Mouse (Mus musculus) gastrocnemius, adult 8-10 months (tissue): ENCODE data around the gene Psmb3. TPM values are rescaled to one million over a fixed set of nuclear protein-coding genes. Genes with fewer than 3 reads are reported as not detected.
A peak's percentile ranks its signal among the peaks of the same experiment; 100 is the strongest.
"Not testable (repeated sequence)": the region's sequence is repeated elsewhere in the genome, so short reads cannot be mapped to it uniquely, and the experiment has no call there.

Experiments
- DNase-seq, 2 experiments: peaks; one replicate each; pipeline ENCODE4 v3.0.0; 2022; ENCODE audit warnings: low spot score in 2 of 2
- total RNA-seq, 4 experiments: library from RNA; stranded (reverse); gene quantifications; 2 replicates each; pipeline ENCODE4 v1.2.4; 2022

Gene Psmb3
- total RNA-seq, 4 experiments from 2014 or later: 164 to 175 (median 171) TPM

DNA sequence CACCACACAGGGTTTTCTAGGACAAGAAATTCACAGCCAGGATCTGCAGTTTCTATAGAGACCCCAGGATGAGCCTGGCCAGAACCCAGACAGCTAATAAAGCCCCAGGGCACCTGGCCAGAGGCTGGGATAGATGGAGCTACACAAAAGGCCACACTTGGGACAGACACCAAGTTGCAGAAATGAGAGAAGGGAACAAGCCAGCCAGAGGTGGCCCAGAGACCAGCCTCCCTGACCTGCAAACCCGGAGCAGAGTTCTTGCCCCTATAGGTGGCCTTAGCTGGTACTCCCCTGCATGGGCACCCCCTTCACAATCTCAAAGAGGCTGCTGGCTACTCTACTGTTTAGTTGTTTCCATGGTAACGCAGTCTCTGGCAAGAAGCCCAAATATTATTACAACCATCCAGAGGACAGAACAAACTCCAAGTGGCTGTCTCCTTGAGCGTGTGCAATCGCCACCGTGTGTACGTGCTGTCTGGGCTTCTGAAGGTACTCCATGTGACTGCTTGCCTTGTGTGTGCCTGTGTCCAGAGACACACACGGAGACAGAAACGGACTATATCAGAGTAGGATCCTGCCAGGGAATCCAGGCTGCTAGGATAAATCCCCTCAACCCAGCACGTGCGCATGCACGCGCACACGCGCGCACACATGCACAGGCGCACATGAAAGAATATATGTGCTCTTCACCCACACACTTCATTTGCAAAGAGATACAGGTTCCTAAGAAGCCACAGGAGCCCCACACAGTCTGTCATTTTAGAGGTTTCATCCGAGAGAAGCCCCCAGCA lies 8.1 kb upstream of the Psmb3 start:
- DNase-seq: no peak

DNA sequence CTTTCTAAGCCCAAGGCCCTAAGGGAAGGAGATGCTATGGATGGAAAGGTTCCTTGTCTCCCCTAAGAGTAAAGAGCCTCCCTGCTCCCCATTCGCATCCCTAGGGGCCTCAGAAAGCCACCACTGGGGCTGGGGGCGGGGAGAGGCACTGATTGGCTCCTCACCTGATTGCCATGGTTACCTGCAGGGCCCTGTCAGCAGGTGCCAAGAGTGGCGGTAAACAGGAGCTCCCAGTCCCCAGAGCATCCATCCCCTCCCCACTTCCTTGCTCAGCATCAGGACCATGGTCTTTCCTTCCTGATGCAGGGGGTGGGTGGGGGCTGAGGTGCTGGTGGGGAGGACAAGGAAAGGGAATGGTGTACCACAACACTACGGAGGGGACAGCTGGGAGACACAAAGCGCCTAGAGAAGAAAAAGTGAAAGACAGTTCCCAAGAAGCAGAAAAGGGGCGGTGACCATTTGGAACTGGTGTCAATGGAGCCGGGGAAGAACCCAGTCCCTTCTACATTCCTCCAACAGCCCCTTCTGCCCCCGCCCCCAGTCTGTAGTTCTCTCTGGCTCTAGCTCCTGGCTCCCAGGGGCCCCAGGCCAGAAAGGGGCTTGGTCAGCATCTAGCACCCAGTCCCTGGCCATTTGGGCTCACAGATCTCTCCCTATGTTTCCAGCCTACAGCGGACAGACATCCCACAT lies 7.3 kb upstream of the Psmb3 start:
- DNase-seq: no peak

DNA sequence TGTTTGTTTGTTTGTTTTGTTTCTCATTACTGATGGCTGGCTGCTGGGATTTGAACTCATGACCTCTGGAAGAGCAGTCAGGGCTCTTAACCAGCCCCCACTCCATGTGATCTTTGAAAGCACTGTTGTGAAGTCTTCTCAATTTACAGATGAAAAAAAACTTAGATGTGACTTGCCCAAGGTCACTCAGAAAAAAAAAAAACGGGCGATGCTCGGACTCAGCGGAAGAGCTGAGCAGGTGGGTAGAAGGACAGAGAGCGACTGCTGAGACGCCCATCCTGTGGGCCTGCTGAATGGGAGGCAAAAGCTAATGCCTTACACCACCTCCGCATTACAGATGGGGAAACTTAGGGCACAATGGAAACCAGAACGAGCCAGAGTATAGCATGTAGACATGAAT lies 6.5 kb upstream of the Psmb3 start:
- DNase-seq: no peak

DNA sequence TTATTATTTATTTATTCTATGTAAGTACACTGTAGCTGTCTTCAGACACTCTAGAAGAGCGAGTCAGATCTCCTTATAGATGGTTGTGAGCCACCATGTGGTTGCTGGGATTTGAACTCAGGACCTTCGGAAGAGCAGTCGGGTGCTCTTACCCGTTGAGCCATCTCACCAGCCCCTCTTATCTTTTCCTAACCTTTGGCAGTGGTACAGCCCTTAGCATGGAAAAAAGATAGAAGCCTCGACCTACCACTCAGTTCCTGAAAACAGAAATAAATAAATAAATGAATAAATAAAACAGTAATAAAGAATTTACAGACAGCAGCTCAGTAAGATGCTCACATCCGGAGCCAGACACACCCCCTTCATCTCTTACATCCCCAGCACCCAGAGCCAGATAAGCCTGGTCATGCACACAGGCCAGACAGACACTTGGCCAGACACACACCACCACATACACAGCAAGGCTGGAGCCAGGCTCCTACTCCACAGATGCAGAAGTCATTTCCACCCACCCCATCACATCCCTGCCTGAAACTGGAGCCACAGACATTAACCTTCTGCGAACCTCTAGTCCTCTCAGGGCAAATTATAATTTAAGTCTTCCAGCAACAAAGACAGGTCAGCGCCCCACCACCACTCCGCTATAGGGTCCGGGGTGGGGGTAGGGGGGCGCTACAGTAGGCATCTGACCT lies 5.9 kb upstream of the Psmb3 start:
- DNase-seq: no peak

DNA sequence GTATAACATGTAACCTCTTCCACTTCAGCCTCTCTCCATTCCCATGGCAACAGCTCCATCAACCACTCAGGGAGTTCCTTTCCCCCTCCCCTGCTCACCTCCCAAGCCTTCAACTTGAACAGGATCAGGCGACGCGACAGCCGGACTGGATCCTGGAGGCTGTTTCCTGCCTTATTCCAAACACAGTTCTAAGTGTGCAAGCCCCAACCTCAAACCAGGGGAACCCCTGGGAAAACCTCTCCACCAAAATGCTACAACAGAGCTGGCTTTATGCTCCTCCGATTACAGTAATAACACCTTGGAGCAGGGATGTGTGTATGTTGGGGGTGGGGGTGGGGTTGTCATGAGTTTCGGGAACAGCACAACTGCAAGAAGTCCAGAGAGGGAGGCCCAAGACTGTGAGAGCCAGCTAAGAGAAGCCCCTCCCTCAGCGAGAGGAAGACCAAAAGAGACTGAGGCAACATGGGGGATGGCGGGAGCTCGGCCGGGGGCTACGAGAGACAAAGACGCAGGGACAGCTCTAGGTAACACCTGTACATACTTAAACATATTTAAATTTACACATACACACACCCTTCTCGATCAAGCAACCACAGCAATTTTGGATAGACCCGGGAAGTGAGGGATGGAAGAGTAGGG lies 5.2 kb upstream of the Psmb3 start:
- no peak for DNase-seq

DNA sequence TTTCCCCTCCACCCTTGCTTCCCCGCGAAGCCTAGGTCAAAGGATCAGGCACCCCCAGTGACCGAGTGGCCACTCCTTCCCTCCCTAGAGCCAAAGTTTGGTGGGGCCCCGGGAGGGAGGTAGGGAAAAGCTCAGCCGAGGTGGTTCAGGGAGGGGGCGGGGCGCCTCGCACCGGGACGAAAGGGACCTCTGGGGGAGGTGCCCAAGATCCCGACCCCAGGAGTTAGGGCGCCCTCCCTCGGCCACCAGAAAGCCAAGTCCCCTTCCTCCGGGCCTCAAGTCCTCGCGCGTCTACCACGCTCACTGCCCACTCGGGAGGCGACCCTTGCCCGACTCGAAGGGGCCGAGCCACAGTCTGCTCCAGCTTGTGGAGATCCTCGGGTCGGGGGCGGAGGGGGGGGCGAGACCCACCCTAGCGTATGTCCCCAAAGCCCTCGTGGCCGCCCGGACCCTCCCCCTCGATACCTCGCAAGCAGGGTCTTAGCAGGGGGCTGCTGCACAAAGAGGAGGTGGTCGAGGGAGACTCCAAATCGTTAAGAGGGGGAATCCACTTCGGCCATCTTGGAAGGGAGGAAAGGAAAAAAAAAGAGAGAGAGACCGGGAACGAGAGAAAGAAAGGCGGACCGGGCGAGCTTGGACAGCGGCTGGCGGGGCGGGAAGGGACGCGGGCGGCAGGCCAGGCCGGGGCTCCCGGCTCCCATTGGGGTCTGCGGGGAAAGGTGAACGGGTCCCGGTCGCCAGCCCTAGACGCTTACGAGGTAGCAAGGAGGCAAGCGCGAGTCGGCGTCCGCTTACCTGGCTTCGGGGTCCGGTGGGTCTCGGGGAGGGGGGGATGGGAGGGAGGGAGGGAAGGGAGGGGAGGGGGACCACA lies 4.2 kb upstream of the Psmb3 start:
- DNase-seq: peak; percentile 48 to 58

DNA sequence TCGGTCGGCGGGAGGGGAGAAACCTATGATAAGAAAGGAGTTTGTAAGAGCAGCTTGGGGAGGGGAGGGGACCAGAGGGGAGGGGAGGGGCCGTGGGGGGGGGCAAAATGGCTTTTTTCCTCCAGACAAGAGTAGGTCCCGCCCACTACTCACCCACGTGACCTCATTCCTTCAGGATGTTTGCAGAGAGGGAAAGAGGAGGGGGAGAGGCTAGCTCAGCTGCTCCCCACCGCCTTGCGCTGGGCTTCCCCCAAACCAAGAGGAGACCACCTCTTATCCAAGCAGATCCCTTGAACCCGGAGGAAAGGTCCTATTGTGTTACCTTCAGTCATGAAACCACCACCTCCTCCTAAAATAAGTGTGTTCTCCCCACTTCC lies 3.6 kb upstream of the Psmb3 start:
- DNase-seq: peak; percentile 72 to 73

DNA sequence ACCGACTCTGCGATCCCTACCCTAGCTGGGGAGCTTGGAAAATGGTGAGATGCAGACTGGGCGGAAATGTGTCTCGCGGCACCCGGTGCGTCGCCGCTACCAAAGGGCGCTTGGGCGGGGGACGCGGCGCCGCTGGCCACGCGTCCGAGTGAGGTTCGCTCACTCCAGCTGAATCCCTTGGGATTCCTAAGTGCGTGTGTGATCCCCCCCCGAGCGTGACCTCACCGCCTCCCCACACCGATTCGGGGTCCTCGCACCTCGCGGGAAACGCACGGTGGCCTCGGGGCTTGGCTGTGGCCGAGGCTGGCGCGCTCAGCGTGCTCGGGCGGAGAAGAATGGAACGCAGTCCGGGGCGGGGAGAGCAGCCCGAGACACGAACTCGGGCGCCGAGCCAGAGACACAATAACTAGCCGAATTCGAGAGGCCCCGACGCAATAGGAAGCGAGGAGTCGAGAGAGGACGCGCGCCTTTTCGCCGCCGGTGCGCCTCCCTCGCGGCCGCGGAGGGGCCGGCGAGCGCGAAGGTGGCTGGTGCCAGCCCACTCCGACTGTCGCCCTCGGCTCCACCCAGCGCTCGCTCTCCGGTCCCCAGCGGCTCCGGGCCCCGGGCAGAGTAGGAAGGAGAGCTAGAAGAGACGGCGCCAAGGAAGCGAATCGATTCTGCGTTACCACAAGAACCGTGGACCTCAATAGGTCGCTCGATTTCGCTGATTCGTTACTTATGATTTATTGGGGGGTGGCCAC lies 3.0 kb upstream of the Psmb3 start, which contains the start of gene Pcgf2:
TSS of gene Pcgf2 (minus strand) at position 495 of the 743 bp plus-strand sequence.
- peak; percentile 60 to 76 for DNase-seq

DNA sequence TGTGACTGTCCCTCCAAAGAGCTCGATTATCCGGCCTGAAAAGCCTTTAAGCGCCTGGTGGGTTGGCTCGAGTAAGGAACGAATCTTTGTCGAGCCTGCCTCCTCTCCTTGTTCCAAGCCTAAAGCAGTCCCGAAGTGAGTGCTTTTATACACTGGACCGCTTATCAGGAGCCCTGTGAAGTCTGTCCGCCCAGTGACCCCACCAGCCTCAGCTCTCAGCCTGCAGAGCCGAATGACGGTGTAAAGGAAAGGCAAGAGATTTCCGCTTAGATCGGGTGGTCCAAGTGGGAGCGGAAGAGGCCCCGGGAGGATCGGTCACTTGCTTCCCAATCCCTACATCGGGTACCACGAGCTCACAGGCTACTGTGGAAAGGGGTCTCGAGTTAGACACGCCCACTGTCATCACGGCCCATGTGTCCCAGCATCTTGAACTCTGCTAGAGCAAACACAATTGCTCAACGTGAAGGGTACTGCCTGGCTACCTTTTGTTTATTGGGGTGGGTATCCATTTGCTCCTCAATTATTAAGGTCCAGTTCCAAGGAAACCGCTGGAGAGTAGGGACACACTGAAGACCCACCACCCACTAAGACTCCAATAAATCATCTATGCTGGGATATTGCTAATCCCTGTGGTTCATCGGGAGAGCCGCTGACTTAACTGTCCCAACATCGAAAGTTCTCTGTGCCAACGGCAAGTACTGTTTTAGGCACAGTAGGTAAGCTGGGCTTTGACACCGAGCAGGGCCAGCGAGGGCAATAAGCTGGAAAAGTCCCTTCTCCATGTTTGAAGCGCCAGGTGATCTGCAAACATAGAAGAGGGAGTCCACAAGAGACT lies 2.2 kb upstream of the Psmb3 start:
- DNase-seq: no peak

DNA sequence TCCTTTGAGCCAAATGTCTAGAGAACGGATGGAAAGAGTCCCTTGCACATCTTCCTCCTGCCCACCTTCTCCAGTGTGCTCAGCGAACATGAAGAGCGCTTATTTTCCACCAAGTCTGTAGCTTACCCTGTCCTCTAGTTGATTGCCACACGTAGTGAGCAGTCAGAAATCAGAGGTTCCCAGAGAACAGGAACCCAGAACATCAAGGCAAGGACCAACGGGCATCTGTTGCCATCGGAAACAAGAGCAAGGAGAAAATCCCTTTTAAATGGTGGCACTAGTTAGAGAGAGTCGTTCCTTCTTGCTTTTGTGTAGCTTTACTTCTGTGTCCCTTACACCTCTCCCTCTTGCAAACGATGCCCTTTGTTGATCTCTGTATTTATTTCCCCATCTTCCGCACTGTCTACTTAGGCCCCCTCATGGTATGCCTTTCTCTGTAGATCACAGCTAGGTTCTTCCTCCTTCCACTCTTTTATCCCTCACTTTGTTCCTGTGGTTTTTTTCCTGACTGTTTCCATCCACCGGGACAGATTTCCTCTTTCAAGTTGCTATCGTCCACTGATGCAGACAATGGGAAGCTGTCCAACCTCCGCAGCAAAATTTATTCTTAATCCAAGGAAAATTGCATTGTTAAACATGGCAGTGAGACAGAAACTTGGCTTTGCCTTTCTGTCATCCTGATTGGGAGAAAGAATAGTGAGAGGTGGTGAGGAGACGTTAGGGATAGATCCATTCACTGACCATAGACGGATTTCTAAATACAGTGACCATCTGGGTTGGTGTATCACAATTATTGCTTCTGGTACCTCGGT lies 1.4 kb upstream of the Psmb3 start:
- no peak for DNase-seq

DNA sequence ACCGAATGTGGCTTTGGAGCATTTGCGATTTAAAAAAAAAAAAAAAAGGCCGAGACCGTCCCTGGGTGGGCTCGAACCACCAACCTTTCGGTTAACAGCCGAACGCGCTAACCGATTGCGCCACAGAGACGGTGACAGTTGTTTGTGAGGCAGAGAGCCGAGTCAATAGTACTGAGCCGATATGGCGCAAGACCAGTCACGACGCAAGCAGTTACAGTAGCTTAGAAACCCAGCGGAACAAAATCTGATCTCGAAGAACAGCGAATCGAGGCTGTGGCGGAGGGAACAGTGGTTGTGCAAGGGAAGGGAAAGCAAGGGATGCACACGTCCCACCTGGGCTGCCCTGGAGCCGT lies 830 bp upstream of the Psmb3 start:
- DNase-seq: peak; percentile 81 to 83

DNA sequence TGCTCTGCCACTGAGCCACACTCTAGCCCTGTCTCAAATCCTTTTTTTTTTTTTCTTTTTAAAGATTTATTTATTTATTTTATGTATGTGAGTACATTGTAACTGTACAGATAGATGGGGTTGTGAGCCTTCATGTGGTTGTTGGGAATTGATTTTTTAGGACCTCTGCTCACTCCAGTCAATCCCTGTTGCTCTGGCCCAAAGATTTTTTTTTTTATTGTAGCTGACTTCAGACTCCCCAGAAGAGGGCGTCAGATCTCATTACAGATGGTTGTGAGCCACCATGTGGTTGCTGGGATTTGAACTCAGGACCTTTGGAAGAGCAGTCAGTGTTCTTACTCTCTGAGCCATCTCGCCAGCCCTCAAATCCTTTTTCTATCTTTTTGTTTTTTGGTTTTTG lies 6.9 kb downstream of the Psmb3 start:
- not testable (repeated sequence) for DNase-seq

DNA sequence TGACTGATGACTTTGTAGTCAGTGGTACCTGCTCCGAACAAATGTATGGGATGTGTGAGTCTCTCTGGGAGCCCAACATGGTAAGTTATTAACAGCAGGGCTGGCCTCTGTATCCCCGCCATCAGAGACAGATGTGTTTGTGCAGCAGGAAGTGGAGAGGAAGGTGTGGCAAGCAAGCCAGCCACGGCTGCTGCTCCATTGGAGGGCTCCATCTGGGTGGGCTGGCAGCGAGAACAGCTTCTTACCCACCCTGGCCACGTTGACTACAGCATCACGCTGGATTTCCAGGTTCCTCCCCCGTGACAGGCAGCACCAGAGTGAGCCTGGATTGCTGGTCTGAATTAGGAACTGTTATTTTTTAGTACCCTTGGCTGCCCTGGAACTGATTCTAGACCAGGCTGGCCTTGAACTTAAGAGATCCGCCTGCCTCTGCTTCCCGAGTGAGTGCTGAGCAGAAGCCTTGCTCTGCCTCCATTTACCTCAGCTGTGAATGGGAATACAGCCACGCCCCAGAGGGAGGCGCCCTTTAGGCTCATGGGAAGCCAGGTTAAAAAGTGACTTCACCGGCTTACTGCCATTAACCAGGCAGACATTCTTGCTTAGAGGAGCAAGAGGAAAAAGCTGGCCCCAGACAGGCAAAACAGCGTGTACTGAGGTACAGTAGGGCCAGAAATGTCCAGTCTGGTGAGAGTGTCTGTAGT lies 8.2 kb downstream of the Psmb3 start:
- no peak for DNase-seq

DNA sequence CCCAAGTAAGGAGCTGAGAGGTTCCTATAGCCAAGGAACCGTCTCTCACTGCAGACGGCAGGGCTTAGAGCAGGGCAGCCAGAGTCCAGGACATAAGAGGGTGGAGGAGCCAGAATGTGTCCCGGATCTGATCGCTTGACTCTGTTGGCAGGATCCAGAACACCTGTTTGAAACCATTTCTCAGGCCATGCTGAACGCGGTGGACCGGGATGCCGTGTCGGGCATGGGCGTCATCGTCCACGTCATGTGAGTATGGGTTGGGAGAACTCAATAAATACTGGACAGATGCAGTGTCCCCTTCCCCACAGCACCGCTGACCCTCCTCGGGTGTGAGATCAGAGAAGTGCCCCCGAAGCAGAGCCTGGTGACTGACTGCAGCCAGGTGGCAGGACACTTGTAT lies 9.1 kb downstream of the Psmb3 start:
- DNase-seq: peak; percentile 53

DNA sequence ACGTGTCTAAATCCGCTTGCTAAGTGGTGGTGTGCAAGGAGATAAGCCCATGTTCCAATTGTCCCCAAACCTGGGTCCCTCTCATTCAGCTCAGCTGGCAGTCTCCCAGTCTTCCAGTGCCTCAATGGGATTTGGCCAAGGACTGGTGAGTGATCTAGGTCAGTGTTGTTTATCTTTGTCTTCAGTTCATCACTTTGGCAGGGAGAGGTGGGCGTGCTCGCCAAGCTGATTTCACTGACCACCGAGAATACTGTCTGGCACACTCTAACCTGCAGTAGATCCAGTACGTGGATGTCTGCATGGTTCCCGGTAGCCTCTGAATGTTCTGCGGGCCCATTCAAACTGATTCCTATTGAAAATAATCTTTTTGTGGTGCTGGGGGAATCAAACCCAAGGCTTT lies 10.7 kb downstream of the Psmb3 start:
- peak; percentile 63 to 74 for DNase-seq

DNA sequence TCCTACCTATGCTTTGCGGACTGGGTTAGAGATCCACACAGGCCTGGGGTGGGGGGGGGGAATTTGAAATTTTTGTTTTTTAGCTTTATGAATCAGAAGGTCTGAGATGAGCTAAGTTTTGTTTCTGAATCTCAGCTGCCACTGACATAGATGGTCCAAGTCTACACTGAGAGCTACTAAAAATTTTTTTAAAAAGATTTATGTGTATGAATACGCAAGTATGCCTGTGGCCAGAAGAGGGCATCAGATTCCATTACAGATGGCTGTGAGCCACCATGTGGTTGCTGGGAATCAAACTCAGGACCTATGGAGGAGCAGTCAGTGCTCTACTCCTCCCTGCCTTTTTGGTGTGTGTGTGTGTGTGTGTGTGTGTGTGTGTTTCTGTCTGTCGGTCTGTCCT lies 11.2 kb downstream of the Psmb3 start:
- no peak for DNase-seq

DNA sequence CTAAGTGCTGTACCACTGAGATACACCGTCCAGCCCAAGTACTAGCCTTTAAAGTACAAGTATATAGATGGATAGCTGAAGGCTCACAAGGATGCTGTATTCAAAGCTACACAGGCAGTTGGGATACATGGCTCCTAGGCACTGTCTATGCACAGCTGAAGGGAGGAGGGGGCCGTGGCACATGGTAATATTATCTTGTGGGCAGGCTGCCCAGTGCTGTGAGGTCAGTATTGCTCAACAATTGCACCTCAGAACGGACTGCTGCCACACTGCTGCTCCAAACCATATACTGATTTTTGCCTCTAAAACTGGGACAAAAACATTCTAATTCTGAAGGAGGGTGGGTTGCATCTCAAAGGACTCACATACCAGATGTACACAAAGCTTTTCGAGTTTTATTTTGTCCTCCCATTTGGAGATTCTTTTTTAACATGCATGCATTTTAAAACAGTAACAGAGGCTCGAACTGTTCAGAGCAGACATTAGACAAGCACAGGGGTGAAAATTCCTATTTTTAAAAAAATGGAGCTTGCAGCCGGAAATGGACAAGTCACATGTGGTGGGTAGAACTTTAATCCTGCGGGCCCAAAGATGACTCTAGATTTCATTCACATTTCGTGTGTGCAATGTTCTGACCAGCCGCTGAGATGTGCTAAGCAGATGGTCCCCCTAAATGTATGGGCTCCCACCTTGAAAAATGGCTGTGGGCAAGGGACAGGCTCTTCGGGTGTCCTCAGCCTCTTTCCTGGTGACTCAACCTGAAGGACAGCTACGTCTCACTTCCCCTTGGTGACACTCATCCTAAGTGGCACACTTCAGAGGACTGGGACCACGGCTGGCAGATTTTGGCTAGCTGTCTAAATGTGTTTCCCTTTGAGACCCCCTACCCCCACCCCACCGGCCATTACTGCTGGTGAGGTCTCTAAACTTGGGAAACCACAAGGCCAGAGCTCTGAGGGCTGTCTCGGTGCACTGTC lies 11.9 kb downstream of the Psmb3 start:
- peak in 1 of 2 experiments; percentile 59 for DNase-seq
